Mouse (Mus musculus) kidney, postnatal 0 days (tissue): Measurements from ENCODE around the gene Gnmt. TPM values are rescaled to one million over a fixed set of nuclear protein-coding genes. Genes with fewer than 3 reads are reported as not detected.

Source experiments
- ATAC-seq: fragments of 200-750 bp; cut with Nextera tagmentation; replicated peaks from 2 replicates; pipeline ENCODE4 v1.8.0; 2017; ENCODE audit warnings: low read depth, moderate number of reproducible peaks, moderate TSS enrichment, moderate library complexity; ENCODE audit not compliant: low FRiP score
- DNase-seq: peaks from one replicate; pipeline ENCODE4 v3.0.0-alpha.2; 2016; ENCODE audit warnings: low spot score
- H3K27ac ChIP-seq: fragments of 300-500 bp; sonication (generic); 2 replicates; pipeline ENCODE4 v1.5.1; 2014; ENCODE audit warnings: mild to moderate bottlenecking
- H3K27me3 ChIP-seq: fragments of 300-500 bp; sonication (generic); 2 replicates; pipeline ENCODE4 v1.6.1; 2014; ENCODE audit warnings: low read length, mixed read lengths; ENCODE audit not compliant: insufficient read depth
- H3K36me3 ChIP-seq: fragments of 300-500 bp; sonication (generic); 2 replicates; pipeline ENCODE4 v1.6.1; 2014; ENCODE audit warnings: low read length, mixed read lengths; ENCODE audit not compliant: insufficient read depth
- H3K4me1 ChIP-seq: fragments of 300-500 bp; sonication (generic); replicated peaks from 2 replicates; pipeline ENCODE4 v1.6.1; 2014; ENCODE audit warnings: antibody characterized with exemption, low read length, mixed read lengths; ENCODE audit not compliant: insufficient read depth
- H3K4me2 ChIP-seq: fragments of 300-500 bp; sonication (generic); 2 replicates; pipeline ENCODE4 v1.6.1; 2014; ENCODE audit warnings: mild to moderate bottlenecking, low read length, moderate library complexity, mixed read lengths
- H3K4me3 ChIP-seq: fragments of 300-500 bp; sonication (generic); replicated peaks from 2 replicates; pipeline ENCODE4 v1.5.1; 2014; ENCODE audit warnings: low read depth, low read length
- H3K9ac ChIP-seq: fragments of 300-500 bp; sonication (generic); 2 replicates; pipeline ENCODE4 v1.6.1; 2014; ENCODE audit warnings: low read depth, low read length
- H3K9me3 ChIP-seq: fragments of 300-500 bp; sonication (generic); replicated peaks from 2 replicates; pipeline ENCODE4 v1.6.1; 2016; ENCODE audit warnings: low read length, inconsistent platforms, mixed read lengths
- CTCF ChIP-seq: IDR thresholded peaks from 2 replicates; pipeline ENCODE4 v1.5.1; 2016; ENCODE audit warnings: antibody characterized with exemption, low read depth, mild to moderate bottlenecking, moderate library complexity
- WGBS: fragments of 180-500 bp; shearing (Covaris S2); extraction: QIAGEN DNeasy Blood & Tissue Kit; methylation state at CpG from one replicate; pipeline ENCODE4 v1.1.7; 2014; 5-methylcytosine and 5-hydroxymethylcytosine counted together
- polyA plus RNA-seq: library from polyadenylated mRNA; unstranded; fragments of >200 nt; fragmentation: Nextera tagmentation; extraction: Ambion mirVana; gene quantifications from 2 replicates; pipeline ENCODE4 v1.2.1, GENCODE M21; 2015

Gene Gnmt
- polyA plus RNA-seq, 1 experiment from 2014 or later, result 9.0 TPM

GRCm38 (mm10) chr17:46678911-46679310, 50.1 kb downstream of the Gnmt start:
- Histone ChIP-seq H3K4me2 (peak overlapping the region; percentile 73), H3K27me3 (no peaks in the 10 kb centered on the region), H3K4me1 (peaks cover 29% of the 10 kb centered on the region; the same call in 1 of the 2 replicates), H3K27ac (peak overlapping the region; percentile 47; the same call in 1 of the 2 replicates), H3K4me3 (no peak overlapping the region), H3K9me3 (no peaks in the 10 kb centered on the region), H3K36me3 (peaks cover 37% of the 10 kb centered on the region), H3K9ac (peak overlapping the region; percentile 66; the same call in 1 of the 2 replicates)
- DNase-seq (peak; percentile 23), ATAC-seq (no peak)
- TF ChIP-seq CTCF, result no peak
- 35% methylated on average over 9 of the region's 9 CpGs for WGBS

- Histone ChIP-seq H3K4me3 (peak within 1 kb of the TSS; percentile 57), H3K36me3 (peaks cover 32% of the 10 kb centered on the region), H3K9me3 (no peaks in the 10 kb centered on the region), H3K27me3 (no peaks in the 10 kb centered on the region), H3K4me2 (peak within 1 kb of the TSS; percentile 73), H3K4me1 (peaks cover 31% of the 10 kb centered on the region; the same call in 1 of the 2 replicates), H3K9ac (peak within 1 kb of the TSS; percentile 66; the same call in 1 of the 2 replicates), H3K27ac (peak within 1 kb of the TSS; percentile 78; the same call in 1 of the 2 replicates)
- ATAC-seq, result no peak
- no peak for DNase-seq
- no peak for TF ChIP-seq CTCF
- 63% methylated on average over 8 of the region's 9 CpGs for WGBS
Observed at GRCm38 (mm10) chr17:46678416-46678815, 50.6 kb downstream of the Gnmt start, which contains the start of gene Mea1. TSS of gene Mea1 (plus strand) at chr17:46678793.

Other genes with a start within 250 kb of the Gnmt start
- 0.10 and 0.11 TPM in 2 replicates for gene Ttbk1, start 241.5 kb downstream of the Gnmt start, polyA plus RNA-seq
- gene Dnph1, start 232.5 kb downstream of the Gnmt start, polyA plus RNA-seq, result 31.8 and 32.7 TPM in 2 replicates
- 6.0 and 6.5 TPM in 2 replicates for gene Cul9, start 182.8 kb downstream of the Gnmt start, polyA plus RNA-seq
- 5.5 and 6.0 TPM in 2 replicates for gene Srf, start 173.0 kb downstream of the Gnmt start, polyA plus RNA-seq
- gene Ptk7, start 99.7 kb downstream of the Gnmt start, polyA plus RNA-seq, result 94.0 and 103 TPM in 2 replicates
- 47.6 and 50.4 TPM in 2 replicates for gene Klc4, start 83.1 kb downstream of the Gnmt start, polyA plus RNA-seq
- gene Mrpl2, start 82.9 kb downstream of the Gnmt start, polyA plus RNA-seq, result 144 and 157 TPM in 2 replicates
- 29.0 and 33.3 TPM in 2 replicates for gene Cul7, start 78.8 kb downstream of the Gnmt start, polyA plus RNA-seq
- gene Rrp36, start 54.8 kb downstream of the Gnmt start, polyA plus RNA-seq, result 44.4 and 47.2 TPM in 2 replicates
- gene Mea1, start 50.4 kb downstream of the Gnmt start, polyA plus RNA-seq, result 131 and 135 TPM in 2 replicates
- gene Klhdc3, start 48.3 kb downstream of the Gnmt start, polyA plus RNA-seq, result 104 and 114 TPM in 2 replicates
- 51.0 and 52.5 TPM in 2 replicates for gene Ppp2r5d, start 24.1 kb downstream of the Gnmt start, polyA plus RNA-seq
- 20.5 and 25.6 TPM in 2 replicates for gene Pex6, start 17.7 kb downstream of the Gnmt start, polyA plus RNA-seq
- gene Cnpy3, start 23.0 kb upstream of the Gnmt start, polyA plus RNA-seq, result 59.9 and 64.7 TPM in 2 replicates
- gene Ptcra, start 34.5 kb upstream of the Gnmt start, polyA plus RNA-seq, result 0.12 and 0.14 TPM in 2 replicates
- gene 2310039H08Rik, start 43.5 kb upstream of the Gnmt start, polyA plus RNA-seq, result 143 and 151 TPM in 2 replicates
- 138 and 147 TPM in 2 replicates for gene Rpl7l1, start 53.5 kb upstream of the Gnmt start, polyA plus RNA-seq
- 2.9 and 4.1 TPM in 2 replicates for gene Bicral, start 129.3 kb upstream of the Gnmt start, polyA plus RNA-seq
- 58.2 and 71.4 TPM in 2 replicates for gene Tbcc, start 161.5 kb upstream of the Gnmt start, polyA plus RNA-seq
- 0.11 and 0.16 TPM in 2 replicates for gene Prph2, start 181.3 kb upstream of the Gnmt start, polyA plus RNA-seq